Mouse (Mus musculus): ENCODE results near the gene Fcgrt.
A peak's percentile ranks its signal among the peaks of the same experiment; 100 is the strongest.

Gene Fcgrt

DNA sequence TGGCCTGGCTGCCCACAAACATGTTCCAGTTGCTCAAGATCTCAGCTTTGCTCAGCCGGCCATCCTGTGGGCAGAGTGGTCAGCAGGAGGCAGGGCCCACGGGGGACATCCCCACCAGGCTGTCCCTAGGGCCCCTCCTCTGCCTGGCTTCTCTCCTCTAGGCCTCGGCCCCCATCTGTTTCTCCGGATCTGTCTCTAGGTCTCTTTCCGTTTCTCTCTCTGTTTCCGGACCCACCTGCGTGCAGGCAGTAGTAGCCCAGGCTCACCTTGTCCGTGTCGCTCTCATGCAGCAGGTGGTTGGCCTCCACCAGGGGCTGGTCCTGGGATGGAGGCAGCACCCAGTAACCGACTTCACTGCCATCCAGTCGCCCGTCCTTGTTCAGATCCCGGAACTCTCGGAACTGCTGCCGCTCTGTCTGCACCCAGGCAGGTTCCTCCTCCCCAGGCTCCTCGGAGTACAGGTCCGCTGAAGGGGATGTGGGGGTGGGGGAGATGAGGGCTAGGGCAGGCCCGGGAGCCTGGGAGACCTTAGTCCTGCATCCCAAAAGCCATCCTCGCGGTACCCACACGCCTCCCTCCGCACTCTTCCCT, 20.3 kb downstream of the Fcgrt start:
- no peak for DNase-seq (ENCODE audit: low spot score in 2 of 2)

DNA sequence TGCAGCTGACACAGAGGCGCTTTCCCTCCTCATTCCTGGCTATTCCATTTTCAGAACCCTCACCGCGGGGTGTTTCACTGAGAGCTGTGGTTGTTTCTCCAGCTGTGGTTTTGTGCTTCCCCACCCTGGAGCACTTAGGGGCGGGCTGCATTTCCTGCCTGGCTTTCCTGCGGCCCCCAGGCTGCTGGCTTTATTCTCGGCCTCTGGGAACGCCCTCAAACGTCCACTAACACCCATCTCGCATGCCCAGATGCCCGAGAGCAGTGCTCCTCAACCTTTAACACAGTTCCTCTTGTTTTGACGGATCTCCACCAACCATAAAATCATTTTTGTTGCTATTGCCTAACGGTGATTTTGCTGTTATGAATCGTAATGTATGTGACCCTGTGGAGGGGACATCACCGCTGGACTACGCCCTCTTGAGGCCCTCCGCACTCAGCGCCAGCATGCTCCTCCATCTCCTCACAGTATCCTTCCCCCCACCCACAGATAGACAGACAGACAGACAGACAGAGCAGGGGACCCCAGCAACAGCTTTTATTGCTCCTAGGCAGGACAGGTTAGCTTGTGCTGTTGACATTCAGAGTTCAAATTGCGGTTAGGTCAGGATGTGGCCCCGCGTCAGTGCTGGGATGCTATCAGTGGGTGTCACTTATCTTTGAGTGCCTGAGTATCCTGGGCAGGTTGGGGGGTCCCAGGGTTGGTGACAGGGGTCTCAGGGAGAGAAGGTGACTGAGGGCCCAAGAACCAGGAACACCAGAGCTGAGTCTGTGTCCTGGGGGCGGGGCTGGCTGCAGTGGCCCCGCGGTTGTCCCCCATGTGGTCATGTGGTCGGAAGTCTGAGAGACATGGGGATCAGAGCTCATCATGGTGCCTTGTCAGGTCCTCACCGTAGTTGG, 21.0 kb downstream of the Fcgrt start:
- peak in 1 of 2 experiments; percentile 19 for DNase-seq (ENCODE audit: low spot score in 2 of 2)

DNA sequence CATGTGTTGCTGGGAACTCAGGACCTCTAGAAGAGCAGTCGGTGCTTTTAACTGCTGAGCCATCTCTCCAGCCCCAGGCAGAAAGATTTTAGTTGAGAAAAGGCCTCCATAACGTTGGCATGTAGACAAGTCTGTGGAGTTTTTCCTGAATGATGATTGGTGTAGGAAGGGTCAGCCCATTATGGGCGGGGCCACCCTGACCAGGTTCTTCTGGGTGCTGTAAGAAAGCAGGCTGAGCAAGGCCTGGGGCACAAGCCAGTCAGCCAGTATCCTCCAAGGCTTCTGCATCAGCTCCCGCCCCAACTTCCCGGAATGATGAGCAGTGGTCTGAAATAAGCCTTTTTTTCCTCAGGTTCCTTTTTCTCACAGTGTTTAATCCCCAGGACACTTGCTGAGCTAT, 22.6 kb downstream of the Fcgrt start:
- DNase-seq (ENCODE audit: low spot score in 2 of 2) = no peak

DNA sequence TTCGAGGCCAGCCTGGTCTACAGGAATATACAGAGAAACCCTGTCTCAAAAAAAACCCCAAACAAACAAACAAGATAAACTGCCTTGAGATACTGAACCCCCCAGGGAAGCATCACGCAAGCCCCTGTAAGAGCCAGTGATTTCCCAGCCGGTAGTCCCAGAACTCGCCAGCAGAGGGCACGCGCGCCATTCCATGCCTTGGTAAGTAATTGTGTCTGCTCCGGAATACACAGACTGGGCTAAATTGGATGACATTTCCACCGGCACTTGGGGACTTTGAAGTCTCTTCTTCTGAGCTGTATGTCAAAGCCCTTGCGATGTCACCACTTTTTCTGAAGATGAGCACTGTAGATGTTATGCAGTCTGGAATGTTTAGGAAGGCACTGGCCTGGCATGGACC, 23.8 kb downstream of the Fcgrt start:
- DNase-seq (ENCODE audit: low spot score in 2 of 2) = peak in 1 of 2 experiments; percentile 93

DNA sequence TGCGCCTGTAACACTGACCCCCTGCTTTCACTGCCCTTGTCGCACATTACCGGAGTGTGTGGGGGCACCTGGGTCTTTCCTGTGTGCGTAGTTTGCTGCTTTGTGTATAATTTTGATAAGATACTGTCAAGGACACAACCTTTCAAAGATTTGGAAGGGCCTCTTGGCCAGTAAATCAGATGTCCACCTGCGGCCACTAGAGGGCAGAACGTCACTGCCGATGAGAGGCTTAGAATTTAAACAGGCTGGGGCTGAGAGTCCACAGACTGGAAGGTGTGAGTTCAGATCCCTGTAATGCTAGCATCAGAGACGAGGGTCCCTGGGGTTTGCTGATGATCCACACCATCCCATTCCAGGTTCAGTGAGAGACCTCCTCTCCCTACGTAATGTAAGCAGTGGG, 25.1 kb downstream of the Fcgrt start:
- DNase-seq (ENCODE audit: low spot score in 2 of 2) = peak in 1 of 2 experiments; percentile 62

DNA sequence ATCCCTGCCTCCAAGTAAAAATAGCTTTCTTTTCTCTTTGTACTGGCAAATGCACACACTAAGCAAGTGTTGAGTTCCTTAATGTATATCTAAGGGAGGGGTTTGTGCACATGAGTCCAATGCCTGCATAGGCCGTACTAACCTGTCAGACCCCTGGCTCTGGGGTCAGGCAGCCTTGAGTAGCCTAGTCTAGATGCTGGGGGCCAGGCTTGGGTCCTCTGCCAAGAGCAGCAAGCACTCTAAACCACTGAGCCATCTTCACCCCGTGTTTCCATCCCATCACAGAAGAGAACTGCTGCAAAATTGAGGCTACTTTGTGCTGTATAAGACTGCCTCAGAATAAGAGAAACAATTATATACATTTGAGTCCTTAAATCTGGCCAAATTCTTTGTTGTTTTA, 25.8 kb downstream of the Fcgrt start:
- DNase-seq (ENCODE audit: low spot score in 2 of 2) = no peak

DNA sequence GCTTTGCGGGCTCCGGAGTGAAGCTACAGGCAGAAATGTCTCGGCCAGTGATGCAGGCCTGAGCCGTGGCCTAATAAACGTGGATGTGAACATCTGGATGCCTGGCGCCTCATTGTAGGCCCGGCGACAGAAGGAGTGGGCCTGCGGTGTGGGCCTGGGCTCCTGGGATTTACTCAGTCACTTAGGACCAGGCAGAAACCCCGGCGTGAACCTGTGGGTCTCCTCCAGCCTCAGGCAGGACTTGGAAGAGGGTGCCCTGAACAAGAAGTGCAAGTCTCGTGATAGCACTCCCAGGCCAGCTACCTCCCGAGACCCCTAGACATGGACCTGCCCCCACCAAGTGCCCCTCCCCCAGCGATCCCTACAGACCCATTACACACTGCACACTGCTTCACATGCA, 26.3 kb downstream of the Fcgrt start:
- no peak for DNase-seq (ENCODE audit: low spot score in 2 of 2)

DNA sequence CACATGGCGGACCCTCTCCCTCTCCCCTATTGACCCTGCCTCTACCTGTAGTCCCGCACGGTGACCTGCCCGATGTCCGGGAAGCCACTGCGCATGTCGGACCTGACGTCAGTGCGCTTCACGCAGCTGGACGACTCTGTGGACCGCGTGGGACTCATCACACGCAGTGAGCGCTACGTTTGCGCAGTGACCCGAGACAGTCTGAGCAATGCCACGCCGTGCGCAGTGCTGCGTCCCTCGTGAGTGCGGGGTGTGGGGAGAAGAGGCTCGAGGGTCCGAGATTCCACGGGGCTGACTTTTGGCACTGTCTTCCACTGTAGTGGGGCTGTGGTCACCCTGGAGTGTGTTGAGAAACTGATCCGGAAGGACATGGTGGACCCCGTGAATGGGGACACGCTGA, 27.1 kb downstream of the Fcgrt start:
- no peak for DNase-seq (ENCODE audit: low spot score in 2 of 2)

DNA sequence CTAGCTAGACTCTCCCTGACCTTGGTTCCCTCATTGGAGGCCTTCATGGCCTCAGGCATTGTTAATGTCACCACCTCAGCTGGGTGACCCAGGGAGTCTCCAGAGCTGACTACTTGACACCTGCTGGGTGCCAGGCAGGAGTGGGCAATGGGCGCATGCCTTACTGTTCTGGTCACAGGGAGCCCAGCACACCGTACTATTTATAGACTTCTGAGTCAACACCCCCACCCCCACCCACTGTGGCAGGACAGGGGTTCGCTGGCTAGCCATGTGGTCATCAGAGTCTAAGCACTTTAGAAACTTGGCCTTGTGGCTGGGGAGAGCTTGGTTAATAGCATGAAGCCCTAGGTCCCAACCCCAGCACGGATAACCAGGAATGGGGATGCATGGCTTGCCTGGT, 28.2 kb downstream of the Fcgrt start:
- no peak for DNase-seq (ENCODE audit: low spot score in 2 of 2)

DNA sequence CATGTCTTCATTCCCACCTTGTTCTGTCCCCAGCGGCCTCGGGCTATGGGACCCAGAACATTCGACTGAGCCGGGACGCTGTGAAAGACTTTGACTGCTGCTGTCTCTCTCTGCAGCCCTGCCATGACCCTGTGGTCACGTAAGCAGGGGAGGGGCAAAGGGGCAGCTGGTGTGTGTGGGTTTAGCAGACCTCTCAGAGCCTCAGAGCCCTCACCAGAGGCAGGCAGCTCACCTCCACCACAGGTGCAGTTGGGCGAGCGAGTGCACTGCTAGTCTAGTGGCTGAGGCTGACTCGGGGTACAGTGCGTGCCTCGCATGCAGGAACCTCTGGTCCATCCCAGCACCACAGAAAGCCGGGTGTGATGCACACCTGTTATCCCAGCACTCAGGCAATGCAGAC, 29.7 kb downstream of the Fcgrt start:
- DNase-seq (ENCODE audit: low spot score in 2 of 2) = no peak

DNA sequence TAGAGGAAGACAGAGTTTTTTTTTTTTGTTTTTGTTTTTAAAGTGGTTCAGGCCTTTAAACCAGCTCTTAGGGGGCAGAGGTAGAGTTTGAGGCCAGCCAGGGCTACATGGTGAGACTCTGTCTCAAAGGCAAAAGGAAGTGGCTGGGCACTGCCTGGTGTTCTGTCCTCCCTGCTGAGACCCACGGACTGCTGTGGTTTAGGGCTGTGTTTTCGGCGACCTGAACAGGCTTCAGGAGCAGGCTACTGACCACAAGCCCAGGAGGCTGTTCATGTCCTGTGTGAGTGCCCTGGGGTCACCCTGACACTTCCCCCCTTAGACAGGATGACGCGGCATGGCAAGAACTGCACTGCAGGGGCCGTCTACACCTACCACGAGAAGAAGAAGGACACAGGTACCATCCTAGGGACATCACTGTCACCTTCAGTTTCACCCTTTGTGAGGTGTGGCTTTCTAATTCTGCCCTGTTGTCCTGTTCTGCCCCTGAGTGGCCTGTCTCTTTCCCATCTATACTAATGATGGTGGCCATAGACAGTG, 30.4 kb downstream of the Fcgrt start:
- no peak for DNase-seq (ENCODE audit: low spot score in 2 of 2)

DNA sequence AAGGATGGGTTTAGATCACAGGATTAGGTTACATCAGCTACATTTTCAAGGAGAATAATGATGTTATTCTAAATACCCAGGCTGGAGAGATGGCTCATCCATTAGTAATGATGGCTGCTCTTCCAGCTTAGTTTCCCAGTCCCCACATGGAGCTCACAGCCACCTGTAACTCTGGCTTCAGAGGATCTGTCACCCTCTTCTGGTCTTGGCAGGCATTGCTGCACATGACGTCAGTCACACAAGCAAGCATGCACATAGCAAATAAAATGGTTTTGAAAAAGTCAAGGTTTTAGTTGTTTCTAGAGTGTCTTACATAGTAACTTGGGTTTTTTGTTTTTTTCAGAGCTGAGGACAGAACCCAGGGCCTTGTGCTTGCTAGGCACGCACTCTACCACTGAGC, 31.4 kb downstream of the Fcgrt start:
- no peak for DNase-seq (ENCODE audit: low spot score in 2 of 2)

DNA sequence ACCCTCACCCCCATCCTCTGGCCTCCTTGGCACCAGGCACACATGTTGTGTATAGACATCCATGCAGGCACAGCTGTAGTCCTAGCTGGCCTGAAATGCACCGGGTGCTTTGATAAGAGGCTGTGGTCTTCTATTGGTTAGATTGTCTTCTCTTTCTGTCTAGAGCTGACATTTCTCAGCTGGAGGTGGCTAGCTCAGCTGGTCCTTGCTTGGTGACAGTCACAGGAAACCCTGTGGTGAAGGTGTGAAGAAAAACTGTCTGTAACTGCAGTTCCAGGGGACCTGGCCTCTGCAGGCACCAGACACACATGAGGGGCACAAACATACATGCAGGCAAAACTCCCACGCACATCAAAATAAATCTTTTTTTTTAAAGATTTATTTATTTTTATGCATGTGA, 34.0 kb downstream of the Fcgrt start:
- no peak for DNase-seq (ENCODE audit: low spot score in 2 of 2)

DNA sequence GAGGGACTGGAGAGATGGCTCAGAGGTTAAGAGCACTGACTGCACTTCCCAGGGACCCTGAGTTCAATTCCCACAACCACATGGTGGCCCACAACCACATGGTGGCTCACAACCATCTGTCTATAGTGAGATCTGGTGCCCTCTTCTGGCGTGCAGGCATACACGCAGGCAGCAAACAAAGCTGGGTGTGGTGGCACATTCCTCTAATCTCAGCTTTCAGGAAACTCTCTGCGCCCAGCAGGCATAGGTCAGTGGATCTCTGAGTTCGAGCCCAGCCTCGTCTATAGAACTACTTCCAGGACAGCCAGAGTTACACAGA, 35.7 kb downstream of the Fcgrt start:
- no peak for DNase-seq (ENCODE audit: low spot score in 2 of 2)

DNA sequence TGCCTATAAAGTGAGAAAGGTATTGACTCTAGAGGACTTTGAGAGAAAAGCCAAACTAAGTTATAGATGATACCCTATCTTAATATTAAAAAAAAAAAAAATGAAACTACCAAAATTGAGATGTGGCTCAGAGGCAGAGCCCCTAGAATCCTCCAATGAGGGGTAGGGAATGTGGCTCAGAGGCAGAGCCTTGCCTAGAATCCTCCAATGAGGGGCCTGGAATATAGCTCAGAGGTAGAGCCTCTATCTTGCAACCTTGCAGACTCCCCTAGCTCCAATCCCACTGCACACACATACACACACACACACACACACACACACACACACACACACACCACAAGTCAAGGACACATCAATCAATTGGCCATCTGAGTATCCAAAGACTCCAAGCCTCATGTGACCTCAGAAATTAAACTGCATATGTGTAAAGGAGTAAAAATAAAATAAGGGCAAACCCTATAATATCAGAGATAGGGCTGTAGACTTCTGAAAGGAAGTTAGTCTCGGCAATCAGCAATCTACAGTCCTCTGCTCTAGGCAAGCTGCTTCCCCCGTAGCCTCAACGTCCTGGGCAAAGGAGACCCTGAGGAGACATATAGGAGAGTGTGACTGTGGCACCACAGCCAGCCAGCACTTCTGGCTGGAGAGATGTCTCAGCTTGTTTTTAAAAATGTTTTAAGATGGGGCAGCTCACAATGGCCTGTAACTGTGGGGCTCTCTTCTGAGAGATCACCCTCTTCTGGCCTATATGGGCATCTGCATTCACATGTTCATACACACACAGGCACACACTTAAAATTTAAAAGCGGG, 36.3 kb downstream of the Fcgrt start:
- DNase-seq (ENCODE audit: low spot score in 2 of 2) = no peak

DNA sequence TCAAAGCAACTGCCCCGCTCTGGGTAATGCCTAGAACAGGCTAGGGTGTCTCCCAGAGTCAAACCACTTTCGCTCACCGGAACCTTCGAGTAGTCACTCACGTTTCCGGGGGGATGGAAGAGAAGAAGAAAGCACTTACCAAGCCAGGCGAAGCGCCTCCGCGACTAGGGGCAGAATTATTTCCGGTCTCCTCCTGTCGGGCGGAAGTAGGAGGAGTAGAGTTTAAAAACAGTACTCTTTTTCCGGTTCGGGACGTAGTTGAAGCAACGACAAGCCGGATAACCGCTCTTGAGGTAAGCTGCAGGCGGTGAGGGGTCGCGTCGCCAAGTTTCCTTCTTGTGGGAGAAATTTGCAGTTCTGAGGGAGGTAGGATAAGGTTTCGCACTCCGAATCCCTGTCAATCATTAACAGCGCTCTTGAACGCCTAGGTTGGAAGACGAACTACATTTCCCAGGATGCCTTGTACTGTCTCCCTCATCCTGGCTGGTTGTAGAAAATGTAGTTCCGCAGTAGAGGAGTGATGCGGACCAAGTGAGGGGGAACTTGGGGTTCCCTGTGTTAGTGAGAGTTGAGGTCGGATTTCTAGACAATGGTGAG, 41.3 kb downstream of the Fcgrt start, which contains the start of the genes Nosip and Prrg2:
TSS of gene Nosip (plus strand) at position 191 of the 597 bp plus-strand sequence.
TSS of gene Prrg2 (minus strand) at position 439 of the 597 bp plus-strand sequence.
- DNase-seq (ENCODE audit: low spot score in 2 of 2) = peak; percentile 88 to 97

DNA sequence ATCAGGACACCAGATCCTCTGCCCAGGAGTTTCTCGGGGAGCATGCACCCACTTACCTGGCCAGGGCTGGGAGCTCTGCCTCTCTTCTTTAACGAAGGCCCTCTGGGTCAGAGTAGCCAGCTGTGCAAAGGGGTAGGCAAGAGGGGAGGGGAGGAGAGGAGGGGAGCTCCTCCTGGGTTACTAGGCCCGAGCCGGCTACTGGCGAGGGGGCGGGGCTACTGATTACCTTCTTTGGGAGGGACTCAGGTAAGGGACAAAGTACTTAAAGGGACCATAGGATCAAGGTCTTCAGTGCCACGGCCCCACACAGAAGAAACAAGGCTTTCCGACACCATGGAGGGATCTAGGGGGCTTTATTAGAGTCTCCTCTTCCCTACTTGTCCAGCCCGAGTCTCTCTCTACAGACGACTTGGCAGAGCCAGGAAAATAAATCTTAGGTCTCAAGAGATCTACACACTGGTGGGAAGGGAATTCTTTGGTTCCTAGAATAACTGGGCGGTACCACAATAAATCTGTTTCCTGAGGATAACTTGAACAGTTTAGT, 42.0 kb downstream of the Fcgrt start:
- DNase-seq (ENCODE audit: low spot score in 2 of 2) = no peak

DNA sequence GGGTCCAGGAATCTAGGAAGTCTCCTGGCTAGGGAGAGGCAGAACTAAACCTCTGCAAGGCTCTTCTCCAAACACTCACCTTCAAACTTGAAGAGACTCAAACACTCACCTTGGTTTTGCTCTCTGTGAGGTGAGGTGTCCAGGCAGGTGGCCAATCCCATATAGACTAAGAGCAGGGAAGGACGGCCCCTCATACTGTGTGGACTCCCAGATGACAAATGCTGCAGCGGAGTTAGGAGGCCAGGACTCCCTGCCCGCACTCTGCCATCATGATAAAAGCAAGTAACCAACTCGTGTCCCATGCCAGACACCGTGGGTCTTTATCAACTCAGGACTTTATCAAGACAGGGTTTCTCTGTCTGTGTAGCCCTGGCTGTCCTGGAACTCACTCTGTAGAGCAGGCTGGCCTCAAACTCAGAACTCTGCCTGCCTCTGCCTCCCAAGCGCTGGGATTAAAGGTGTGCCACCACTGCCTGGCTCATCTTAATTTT, 43.0 kb downstream of the Fcgrt start:
- DNase-seq (ENCODE audit: low spot score in 2 of 2) = no peak

DNA sequence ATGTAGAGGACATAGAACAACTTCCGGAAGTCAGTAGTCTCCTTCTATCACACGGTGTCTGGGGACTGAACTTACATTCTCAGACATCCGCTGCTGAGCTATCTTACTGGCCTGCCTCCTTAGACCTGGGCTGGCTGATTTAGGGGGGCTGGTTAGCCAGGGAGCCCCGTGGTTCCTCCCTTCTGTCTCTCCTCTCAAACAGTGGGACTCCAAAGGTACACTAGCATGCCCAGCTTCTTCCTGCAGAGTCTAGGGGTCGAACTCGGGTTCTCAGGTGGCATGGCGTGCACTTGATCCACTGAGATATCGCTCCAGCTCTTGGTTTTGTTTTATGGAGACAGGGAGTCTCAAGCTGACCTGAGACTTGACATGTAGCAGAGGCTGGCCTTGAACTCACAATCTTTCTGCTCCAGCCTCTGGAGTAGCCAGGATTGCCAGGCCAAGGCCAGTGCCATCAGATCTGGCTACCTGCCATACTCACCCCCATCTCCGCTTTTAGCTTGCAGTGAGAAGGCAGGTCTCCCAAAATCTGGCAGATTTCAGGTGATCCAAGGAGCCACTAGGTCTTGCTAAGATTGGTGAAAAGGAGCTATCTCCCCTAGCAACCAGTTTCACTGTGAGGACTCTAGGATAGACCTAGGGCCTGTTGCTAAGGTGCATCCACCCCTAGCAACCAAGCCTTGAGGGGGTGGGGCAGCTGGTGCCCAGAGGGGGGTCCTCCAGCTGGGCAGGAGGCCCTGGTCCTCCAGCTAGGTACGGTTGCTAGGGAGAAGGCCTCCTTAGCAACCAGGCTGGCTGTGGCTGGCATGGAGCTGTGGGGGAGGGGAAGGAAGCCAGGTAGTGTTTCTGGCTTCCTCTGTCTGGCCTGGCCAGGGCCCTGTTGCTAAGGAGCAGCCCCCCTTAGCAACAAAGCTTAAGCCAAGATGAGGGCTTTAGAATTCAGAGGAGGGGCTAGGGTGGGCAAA, 44.8 kb downstream of the Fcgrt start:
- no peak for DNase-seq (ENCODE audit: low spot score in 2 of 2)

DNA sequence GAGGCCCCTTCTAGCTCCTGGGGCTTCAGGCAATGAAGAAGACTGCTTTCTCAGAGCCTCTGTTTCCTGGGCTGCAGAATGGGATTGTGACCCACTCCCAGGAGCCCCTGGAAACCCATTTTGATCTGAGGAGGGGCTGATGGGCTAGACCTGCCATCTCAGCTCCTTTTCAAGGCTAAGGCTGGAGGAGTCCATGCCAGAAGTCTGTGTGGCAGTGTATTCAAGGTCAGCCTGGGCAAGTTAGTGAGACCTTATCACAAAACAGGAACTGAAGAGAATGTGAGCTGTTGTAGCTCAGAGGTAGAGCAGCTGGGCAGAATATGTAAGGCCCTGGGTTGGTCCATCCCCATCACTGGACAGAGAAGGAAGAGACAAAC, 46.7 kb downstream of the Fcgrt start:
- DNase-seq (ENCODE audit: low spot score in 2 of 2) = no peak

All from left cerebral cortex, adult 9 months (tissue).